Mouse (Mus musculus) kidney, adult 18-20 months (tissue): ENCODE data around the gene Asic1.
"Not testable (repeated sequence)": the region's sequence is repeated elsewhere in the genome, so short reads cannot be mapped to it uniquely, and the experiment has no call there.

Source experiments
- DNase-seq: peaks from one replicate; pipeline ENCODE4 v3.0.0; 2021

Gene Asic1

GRCm38 (mm10) chr15:99723120-99723514 is 52.9 kb downstream of the Asic1 start:
- DNase-seq, result no peak

- DNase-seq, result peak; percentile 62
These were observed 53.5 kb downstream of the Asic1 start for GRCm38 (mm10) chr15:99723515-99724291.

GRCm38 (mm10) chr15:99724292-99725021 is 54.3 kb downstream of the Asic1 start:
- DNase-seq, result peak; percentile 80

- peak; percentile 94 for DNase-seq
These were observed 55.4 kb downstream of the Asic1 start, which contains the start of gene Cox14 for GRCm38 (mm10) chr15:99725341-99726155. Cox14 (plus strand) TSS chr15:99725618.

- no peak for DNase-seq
These were observed 56.4 kb downstream of the Asic1 start for GRCm38 (mm10) chr15:99726549-99726948.

GRCm38 (mm10) chr15:99727039-99727438 is 56.9 kb downstream of the Asic1 start:
- not testable (repeated sequence) for DNase-seq

- DNase-seq, result no peak
These were observed 57.4 kb downstream of the Asic1 start for GRCm38 (mm10) chr15:99727525-99727924.

GRCm38 (mm10) chr15:99728211-99728610 is 58.0 kb downstream of the Asic1 start:
- no peak for DNase-seq

- no peak for DNase-seq
These were observed 59.1 kb downstream of the Asic1 start for GRCm38 (mm10) chr15:99729056-99729783.

- DNase-seq, result no peak
These were observed 61.0 kb downstream of the Asic1 start for GRCm38 (mm10) chr15:99731167-99731566.

- DNase-seq, result no peak
These were observed 61.5 kb downstream of the Asic1 start for GRCm38 (mm10) chr15:99731678-99732077.

GRCm38 (mm10) chr15:99733186-99733585 is 63.0 kb downstream of the Asic1 start:
- no peak for DNase-seq

GRCm38 (mm10) chr15:99735631-99736030 is 65.5 kb downstream of the Asic1 start:
- peak; percentile 100 for DNase-seq

GRCm38 (mm10) chr15:99736675-99737074 is 66.5 kb downstream of the Asic1 start:
- DNase-seq, result no peak

- no peak for DNase-seq
These were observed 70.1 kb downstream of the Asic1 start for GRCm38 (mm10) chr15:99740229-99740628.
